Mouse (Mus musculus): Measurements from ENCODE around the gene Mup16.
"Not testable (repeated sequence)": the region's sequence is repeated elsewhere in the genome, so short reads cannot be mapped to it uniquely, and the experiment has no call there.

The Mup16 gene

GRCm38 (mm10) chr4:61519431-61519830, at the start of gene Mup16:
Gene Mup16 (minus strand): TSS chr4:61519531.
- not testable (repeated sequence) for DNase-seq

- DNase-seq: peak; percentile 15
These were observed 36.6 kb upstream of the Mup16 start for GRCm38 (mm10) chr4:61555887-61556286.
